Mouse (Mus musculus) c-Kit-negative CD71-positive TER-119-positive erythroid progenitor cells, embryonic 14.5 days (primary cell): ENCODE measurements around the gene Ppp3ca.

ENCODE experiments used
- DNase-seq: peaks from one replicate; pipeline ENCODE4 v3.0.0-alpha.2; 2013; ENCODE audit warnings: low read depth, low spot score

Ppp3ca gene

DNA sequence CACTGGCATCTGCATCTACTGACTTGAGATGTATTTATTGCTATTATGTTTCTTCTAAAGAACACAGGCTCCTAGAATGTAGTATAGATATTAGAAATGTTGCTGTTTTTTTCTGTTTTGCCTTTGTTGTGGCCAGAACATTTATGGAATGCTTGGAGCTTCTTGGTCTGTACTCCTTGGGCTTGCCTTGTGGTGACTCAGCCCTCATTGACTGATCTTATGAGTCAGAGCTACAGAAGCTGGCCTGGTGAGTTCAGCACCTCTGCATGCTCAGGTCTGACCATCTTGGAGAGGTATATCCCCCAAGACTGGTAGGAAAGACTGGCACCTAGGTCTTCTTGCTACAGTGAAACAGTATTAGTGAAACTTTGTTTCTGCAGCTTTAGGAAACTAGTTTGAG, 52.6 kb downstream of the Ppp3ca start:
- DNase-seq, result no peak

- no peak for DNase-seq
Measured at GRCm38 (mm10) chr3:136725311-136726156, 55.6 kb downstream of the Ppp3ca start.

DNA sequence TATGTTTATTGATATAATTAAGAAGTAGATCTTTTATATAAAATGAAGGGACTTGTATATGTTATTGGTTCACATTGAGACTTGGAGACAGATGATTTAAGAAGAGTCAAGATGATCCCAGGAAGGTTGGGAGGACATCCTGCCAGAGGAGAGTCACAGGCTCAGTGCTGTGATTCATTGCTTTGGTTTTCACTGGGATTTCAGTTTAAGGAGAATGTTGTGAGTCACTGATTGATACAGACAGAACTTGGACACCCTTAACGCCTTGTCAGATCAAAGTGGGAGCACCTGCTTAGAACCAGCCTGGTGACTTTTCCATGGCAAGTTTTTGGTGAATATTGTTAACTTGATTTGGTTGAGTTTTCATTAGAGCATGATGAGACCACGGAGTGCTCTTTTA, 58.0 kb downstream of the Ppp3ca start:
- no peak for DNase-seq

GRCm38 (mm10) chr3:136729978-136730377, 60.1 kb downstream of the Ppp3ca start:
- DNase-seq, result no peak

GRCm38 (mm10) chr3:136731579-136731978, 61.7 kb downstream of the Ppp3ca start:
- DNase-seq, result no peak

DNA sequence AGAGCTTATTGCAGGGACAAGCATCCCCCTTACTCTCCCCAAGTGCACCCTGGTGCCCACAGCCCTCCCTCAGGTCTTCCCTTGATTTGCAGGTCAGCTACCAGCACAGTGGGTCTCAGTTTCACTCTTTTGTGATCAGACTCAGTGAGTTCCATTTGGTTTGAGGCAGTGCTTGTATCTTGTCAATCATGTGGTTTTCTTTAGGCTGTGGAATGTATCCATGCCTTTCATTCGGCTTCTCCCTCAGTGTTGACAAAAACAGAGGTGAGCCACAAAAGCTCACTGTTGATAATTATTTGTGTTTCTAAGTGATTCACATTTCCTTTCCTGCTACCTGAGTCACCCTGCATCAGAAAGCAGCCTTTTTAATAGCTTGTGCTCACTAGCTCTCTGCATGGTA, 66.1 kb downstream of the Ppp3ca start:
- DNase-seq, result no peak

DNA sequence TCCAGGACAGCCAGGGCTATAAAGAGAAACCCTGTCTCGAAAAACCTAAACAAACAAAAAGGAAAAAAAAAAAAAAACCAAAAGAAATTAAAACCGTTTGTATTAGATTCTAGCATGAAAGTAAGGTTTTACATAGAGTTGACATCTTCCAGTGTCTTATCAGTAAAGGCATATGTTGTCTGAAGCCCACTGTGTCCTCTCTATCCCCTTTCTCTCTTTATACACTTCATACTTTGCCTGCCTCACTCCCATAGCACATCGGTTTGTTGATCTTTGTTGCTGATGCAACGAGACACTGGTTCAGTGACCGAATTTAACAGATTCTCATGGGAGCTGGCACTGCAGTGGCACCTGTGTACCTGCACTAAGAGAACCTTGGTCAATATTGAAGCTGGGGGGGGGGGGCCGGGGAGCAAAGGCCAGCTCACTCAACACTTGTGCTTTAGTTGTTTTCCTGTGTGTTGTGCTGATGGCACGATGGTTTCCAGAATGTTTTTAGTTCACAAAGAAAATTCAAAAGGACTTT, 66.9 kb downstream of the Ppp3ca start:
- DNase-seq, result no peak

- DNase-seq, result no peak
Measured at GRCm38 (mm10) chr3:136738474-136738873, 68.5 kb downstream of the Ppp3ca start.

GRCm38 (mm10) chr3:136738914-136739313, 69.0 kb downstream of the Ppp3ca start:
- no peak for DNase-seq

GRCm38 (mm10) chr3:136741659-136742058, 71.7 kb downstream of the Ppp3ca start:
- no peak for DNase-seq

GRCm38 (mm10) chr3:136742258-136743057, 72.5 kb downstream of the Ppp3ca start:
- DNase-seq, result no peak

DNA sequence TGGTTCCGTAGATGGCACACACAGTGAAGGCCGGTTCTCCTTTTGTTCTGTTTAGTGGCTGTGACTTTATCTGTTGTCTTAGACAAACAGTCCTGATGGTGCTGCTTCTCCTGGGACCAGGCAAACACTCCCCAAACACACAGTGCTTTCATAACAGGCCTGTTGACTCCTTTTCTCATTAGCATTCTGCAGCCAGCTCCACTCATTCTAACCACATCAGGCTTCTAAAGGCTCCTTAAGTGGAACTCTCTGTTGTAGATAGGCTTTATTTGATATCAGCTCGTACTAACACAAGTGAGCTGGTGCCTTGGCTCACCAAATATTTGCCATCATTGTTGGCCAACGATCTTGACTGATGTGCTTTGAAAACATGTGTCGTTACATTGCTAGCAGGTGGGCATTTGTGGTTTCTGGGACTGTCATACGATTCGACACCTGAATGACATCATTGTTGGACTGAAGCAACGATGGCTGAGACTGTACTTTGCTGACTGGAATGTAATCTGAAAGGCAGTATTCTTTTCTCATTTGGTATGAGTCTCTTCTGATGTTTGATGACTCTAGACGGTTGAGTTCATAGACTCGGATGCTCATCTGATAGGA, 74.5 kb downstream of the Ppp3ca start:
- DNase-seq, result no peak

DNA sequence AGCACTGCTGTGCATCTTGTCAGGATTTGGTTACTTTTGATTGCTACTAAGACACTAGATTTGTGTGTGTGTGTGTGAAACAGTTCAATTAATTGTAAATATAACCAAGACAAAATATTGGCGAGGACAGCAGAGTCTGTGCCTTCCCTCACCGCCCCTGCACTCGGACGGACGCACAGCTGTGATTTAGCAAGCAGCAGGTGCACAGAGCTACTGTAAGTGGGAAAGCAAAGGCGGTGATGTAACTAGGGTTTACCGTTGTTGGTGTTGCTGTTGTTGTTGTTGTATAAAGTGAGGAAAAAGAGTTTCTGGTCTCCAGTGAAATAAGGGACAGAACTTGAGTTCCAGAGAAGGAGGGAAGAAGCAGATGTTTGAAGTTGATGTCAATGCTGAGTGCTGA, 75.5 kb downstream of the Ppp3ca start:
- no peak for DNase-seq

GRCm38 (mm10) chr3:136748761-136749476, 79.0 kb downstream of the Ppp3ca start:
- DNase-seq, result no peak

DNA sequence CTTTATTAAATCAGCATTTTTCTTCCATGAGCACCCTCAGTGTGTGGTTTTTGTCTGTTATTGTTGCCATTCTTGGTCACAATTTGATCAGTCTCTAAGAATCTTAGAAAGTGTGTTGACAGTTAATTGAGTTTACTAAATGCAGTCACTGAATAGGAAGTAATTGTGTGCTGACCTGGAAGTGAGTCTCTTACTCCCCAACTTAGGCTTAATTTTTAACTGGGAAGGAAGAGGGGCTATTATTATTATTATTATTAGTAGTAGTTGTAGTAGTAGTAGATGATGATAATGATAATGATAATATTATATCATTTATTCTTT, 79.5 kb downstream of the Ppp3ca start:
- DNase-seq, result no peak

GRCm38 (mm10) chr3:136749951-136750350, 80.0 kb downstream of the Ppp3ca start:
- DNase-seq, result no peak

DNA sequence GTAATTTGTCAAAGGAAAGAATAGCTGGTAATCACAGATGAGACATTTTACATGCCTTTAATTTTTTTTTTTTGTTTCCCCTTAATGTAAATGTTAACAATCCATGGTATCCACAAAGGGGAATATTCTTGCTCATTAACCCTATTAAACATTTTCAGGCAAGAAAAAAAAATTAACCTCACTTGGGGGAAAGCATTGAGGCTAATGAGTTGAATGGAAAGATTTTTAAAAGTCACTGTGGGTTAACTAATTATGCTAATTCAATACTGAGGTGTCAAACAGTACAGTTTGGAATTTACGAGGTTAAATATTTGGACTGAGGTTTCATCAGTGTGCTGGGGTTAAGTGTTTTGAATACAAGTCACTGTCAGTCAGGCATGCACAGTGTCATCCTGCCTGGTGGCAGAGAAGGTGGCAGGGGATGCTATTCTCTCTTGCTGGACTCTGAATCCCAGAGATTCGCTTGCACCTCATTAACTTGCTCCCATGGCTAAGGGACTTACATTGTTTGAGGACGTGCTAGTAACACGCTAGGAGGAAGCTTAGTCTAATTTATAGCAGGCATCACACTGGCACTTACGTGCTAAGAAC, 82.3 kb downstream of the Ppp3ca start:
- no peak for DNase-seq

- no peak for DNase-seq
Measured at GRCm38 (mm10) chr3:136756137-136756536, 86.2 kb downstream of the Ppp3ca start.

DNA sequence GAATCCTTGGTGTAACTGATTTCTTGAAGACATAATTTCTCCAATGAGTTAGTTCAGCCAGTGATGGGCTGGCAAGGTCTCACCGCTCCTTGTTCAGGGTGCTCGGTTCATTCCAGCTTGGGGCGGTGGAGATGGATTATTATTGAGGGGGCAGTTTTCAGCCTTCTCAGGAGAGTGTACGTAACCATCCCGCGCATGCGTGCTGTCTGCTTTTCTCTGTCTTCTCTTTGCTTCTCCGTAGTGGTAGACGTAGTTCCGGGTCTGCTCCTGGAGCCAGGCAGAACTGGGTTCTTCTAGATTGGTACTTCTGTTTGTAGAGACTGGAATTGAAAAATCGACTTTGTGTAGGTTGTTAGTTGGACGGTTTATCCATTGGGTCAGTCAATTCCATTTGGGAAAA, 89.5 kb downstream of the Ppp3ca start:
- no peak for DNase-seq

DNA sequence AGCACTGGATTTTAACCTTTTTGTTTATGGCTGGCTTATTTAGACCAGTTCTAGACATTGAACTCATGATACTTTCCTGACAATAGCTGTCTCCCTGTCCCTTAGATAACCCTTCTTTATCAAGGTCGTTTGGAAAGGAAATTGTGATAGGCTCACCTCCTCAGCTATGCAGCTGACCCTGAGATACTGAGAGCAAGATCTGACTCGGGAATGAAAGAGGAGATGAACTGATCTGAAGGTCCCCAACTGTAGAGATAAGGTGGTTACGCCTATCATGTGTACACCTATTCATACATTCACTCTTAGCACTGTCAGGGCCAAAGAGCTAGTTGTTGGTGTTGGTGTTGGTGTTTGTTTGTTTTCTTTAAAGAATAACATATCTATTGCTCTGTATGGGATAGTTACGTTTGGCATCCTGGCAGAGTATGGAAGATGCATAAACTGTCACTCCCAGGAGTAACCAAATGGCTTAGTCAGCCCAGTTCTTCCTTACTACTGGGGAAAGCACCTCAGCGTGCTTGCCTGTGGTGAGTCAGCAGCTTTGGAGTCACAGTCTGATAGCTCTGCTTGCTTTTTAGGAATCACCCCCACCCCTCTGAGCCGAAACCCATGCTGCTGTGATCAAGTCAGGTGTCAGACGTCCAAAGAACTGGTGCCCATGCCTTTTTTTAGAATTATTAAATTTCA, 91.5 kb downstream of the Ppp3ca start:
- DNase-seq, result no peak

DNA sequence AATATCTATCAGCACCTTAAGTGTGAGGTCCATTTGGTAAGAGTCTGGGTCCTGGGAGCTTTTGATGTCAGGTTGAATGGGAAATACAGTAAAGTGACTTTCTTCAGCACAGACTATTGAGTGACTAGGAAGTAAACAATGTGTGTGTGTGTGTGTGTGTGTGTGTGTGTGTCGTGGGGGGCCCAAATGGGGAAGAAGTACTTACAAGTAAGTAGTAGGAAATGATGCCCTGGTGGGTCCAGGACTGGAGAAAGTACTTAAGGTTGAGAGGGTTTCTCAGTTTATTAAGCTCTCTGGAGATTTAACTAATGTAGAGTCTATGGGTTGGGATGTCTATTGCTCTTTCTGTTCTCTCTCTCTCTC, 92.0 kb downstream of the Ppp3ca start:
- no peak for DNase-seq
